Mouse (Mus musculus): Measurements from ENCODE around the gene Ndufa10.

Ndufa10 gene

GRCm38 (mm10) chr1:92430991-92431390, 42.7 kb downstream of the Ndufa10 start:
- DNase-seq: no peak

- no peak for DNase-seq
Observed at GRCm38 (mm10) chr1:92424714-92425113, 48.9 kb downstream of the Ndufa10 start.

DNA sequence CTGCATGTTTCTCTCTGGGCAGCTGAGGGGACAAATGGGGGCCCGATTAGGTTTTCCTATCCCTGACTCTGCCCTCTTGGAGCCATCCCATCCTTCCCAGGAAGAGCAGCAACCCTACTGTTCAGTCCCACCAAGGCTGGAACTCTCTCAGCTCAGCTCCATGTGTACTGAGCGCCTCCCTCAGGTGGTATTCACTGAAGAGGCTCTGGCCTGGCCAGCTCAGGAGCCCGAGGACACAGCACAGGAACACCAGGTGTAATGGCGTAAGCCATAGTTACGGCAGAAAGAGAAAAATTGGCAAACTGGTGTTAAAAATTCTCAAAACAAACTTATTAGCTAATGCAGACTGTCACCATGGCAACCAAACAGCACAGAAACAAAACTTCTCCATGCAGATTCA, 68.5 kb downstream of the Ndufa10 start:
- DNase-seq: no peak

DNA sequence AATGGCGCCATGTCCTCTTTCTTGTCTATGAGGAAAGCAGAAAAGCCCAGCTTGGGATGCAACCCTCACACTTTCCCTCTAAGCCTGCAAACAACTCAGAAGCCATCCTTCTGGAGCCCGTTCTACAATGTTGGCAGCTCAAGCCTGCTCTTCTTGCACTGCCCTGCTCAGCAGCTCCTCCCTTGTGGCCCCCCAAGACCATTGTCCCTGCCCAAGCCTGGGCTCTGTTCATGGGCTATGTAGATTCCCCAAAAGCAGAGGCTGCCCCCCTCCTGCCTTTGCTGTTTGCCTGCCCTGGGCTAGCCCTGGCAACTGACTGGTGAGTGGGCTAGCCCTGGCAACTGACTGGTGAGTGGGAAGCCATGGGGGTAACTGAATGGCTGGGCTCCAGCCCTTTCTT, 73.1 kb downstream of the Ndufa10 start:
- no peak for DNase-seq

GRCm38 (mm10) chr1:92398601-92399000, 75.1 kb downstream of the Ndufa10 start:
- DNase-seq: no peak

DNA sequence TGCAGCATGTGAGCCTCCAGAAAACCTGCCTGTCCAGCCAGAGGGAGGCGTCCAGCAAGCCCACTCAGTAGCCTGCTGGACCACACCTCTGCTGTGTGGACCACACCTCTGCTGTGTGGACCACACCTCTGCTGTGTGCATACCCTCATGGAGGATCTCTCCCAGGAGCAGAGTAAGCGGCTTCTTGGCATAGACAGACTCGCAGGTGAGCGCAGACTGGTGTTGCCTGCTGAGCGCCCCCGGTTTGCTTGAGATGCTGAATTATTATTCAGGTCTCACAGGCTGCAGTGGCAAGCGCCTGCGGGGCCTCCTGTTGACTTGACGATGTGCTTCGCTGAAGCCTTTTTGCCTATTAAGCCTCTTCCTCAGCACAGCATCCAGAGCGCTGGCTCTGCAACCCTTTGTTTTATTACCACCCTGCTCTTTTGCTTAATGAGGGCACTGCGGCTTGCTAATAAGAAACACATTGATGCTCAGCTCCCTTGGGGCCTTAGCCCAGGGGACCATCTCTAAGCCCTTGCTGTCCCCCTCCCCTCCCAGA, 76.1 kb downstream of the Ndufa10 start:
- no peak for DNase-seq

DNA sequence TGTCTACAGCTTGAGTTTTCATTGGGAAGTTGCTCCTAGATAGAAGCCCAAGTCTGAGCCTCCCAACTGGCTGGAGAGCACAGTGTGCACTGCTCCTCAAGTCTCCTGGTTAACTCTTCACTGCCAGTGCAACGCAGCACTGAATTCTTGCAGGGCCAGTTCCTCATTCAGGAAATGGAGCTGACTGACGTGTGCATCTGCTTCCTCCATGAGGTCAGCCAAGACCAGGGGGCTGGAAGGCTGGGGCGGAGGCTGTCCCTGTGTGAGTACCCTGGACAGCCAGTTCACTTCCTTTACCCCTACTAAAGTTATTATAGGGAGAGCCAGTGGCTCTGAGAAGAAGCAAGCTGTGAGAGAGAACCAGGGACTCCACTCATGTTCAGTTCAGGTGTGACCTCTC, 79.4 kb downstream of the Ndufa10 start:
- no peak for DNase-seq

- DNase-seq: no peak
Observed at GRCm38 (mm10) chr1:92393166-92393565, 80.5 kb downstream of the Ndufa10 start.

All from cerebellum, adult 9-11 months (tissue).